Mouse (Mus musculus): ENCODE results near the gene Ttll7.

- TF ChIP-seq POLR2A (IDR thresholded peaks at IDR 0.05; ENCODE audit: control insufficient read depth in 1 of 2, insufficient read depth in 1 of 2, low read depth in 1 of 2, low read length in 2 of 2, poor library complexity in 1 of 2) = no peak
- no peak for TF ChIP-seq MAZ (IDR thresholded peaks at IDR 0.05; ENCODE audit: low read depth, low read length)
- no peak for TF ChIP-seq EP300 (IDR thresholded peaks at IDR 0.05; ENCODE audit: low read depth in 1 of 2, low read length in 2 of 2)
- TF ChIP-seq CHD1 (IDR thresholded peaks at IDR 0.05; ENCODE audit: low read depth, low read length) = no peak
- no peak for TF ChIP-seq MAFK (IDR thresholded peaks at IDR 0.05; ENCODE audit: borderline replicate concordance, low read depth, low read length)
- TF ChIP-seq ETS1 (IDR thresholded peaks at IDR 0.05; ENCODE audit: low read depth, low read length) = no peak
These were observed 94.5 kb downstream of the Ttll7 start for GRCm38 (mm10) chr3:146946641-146947040.
